Mouse (Mus musculus): ENCODE results near the gene Baz2a. TPM values are rescaled to one million over a fixed set of nuclear protein-coding genes. Genes with fewer than 3 reads are reported as not detected.

Gene Baz2a
- polyA plus RNA-seq (2021; fragmentation: Nextera tagmentation), result 4.0 and 4.7 TPM in 2 replicates
- long read RNA-seq, experiment 1, partial matches to known transcripts, result 8 of 16 reads
- long read RNA-seq, experiment 1, other reads (novel, unspliced or antisense), result 8 of 16 reads
- long read RNA-seq, experiment 2, partial matches to known transcripts, result 6 of 19 reads
- long read RNA-seq, experiment 2, other reads (novel, unspliced or antisense), result 13 of 19 reads

GRCm38 (mm10) chr10:128091564-128092505, at the start of gene Baz2a:
Gene Baz2a, plus strand, starts transcription at chr10:128091577.

GRCm38 (mm10) chr10:128058601-128059151, 32.7 kb upstream of the Baz2a start, which contains the start of gene Ptges3:
Gene Ptges3, plus strand, starts transcription at chr10:128058954.

GRCm38 (mm10) chr10:128082880-128083421, 8.4 kb upstream of the Baz2a start, which contains the start of gene Atp5b:
Gene Atp5b, plus strand, starts transcription at chr10:128083273.

Small RNA genes lying within 50 kb of the gene (microRNA-seq; reads per million reads assigned to microRNA genes)
- 5.4 reads per million, percentile 19 among the genes with 10 or more reads in this experiment for gene Mir677

Other genes starting within 250 kb of the Baz2a start
- not detected in 2 replicates for gene Rdh19, start 241.6 kb upstream of the Baz2a start, polyA plus RNA-seq (2021; fragmentation: Nextera tagmentation)
- gene Rdh16f2, start 225.1 kb upstream of the Baz2a start, polyA plus RNA-seq (2021; fragmentation: Nextera tagmentation), result not detected in 2 replicates
- not detected in 2 replicates for gene Rdh7, start 202.8 kb upstream of the Baz2a start, polyA plus RNA-seq (2021; fragmentation: Nextera tagmentation)
- gene Sdr9c7, start 193.1 kb upstream of the Baz2a start, polyA plus RNA-seq (2021; fragmentation: Nextera tagmentation), result not detected in 2 replicates
- gene Hsd17b6, start 84.0 kb upstream of the Baz2a start, polyA plus RNA-seq (2021; fragmentation: Nextera tagmentation), result not detected in 2 replicates
- gene Prim1, start 76.4 kb upstream of the Baz2a start, polyA plus RNA-seq (2021; fragmentation: Nextera tagmentation), result 7.8 and 8.5 TPM in 2 replicates
- gene Naca, start 56.0 kb upstream of the Baz2a start, polyA plus RNA-seq (2021; fragmentation: Nextera tagmentation), result 846 and 866 TPM in 2 replicates
- gene Ptges3, start 32.6 kb upstream of the Baz2a start, polyA plus RNA-seq (2021; fragmentation: Nextera tagmentation), result 201 and 217 TPM in 2 replicates
- gene Atp5b, start 8.3 kb upstream of the Baz2a start, polyA plus RNA-seq (2021; fragmentation: Nextera tagmentation), result 1,647 and 1,721 TPM in 2 replicates
- gene Rbms2, start 88.7 kb downstream of the Baz2a start, polyA plus RNA-seq (2021; fragmentation: Nextera tagmentation), result 2.6 and 2.7 TPM in 2 replicates
- gene Gls2, start 102.9 kb downstream of the Baz2a start, polyA plus RNA-seq (2021; fragmentation: Nextera tagmentation), result 10.9 and 11.5 TPM in 2 replicates
- 10.2 and 11.8 TPM in 2 replicates for gene Spryd4, start 120.2 kb downstream of the Baz2a start, polyA plus RNA-seq (2021; fragmentation: Nextera tagmentation)
- not detected in 2 replicates for gene Mip, start 134.3 kb downstream of the Baz2a start, polyA plus RNA-seq (2021; fragmentation: Nextera tagmentation)
- 2.3 and 4.9 TPM in 2 replicates for gene Timeless, start 140.5 kb downstream of the Baz2a start, polyA plus RNA-seq (2021; fragmentation: Nextera tagmentation)
- not detected in 2 replicates for gene Apon, start 162.5 kb downstream of the Baz2a start, polyA plus RNA-seq (2021; fragmentation: Nextera tagmentation)
- 0.11 TPM in 1 of 2 replicates, not detected in the other for gene Apof, start 177.1 kb downstream of the Baz2a start, polyA plus RNA-seq (2021; fragmentation: Nextera tagmentation)
- gene Stat2, start 179.0 kb downstream of the Baz2a start, polyA plus RNA-seq (2021; fragmentation: Nextera tagmentation), result 4.5 and 5.5 TPM in 2 replicates
- not detected in 2 replicates for gene Il23a, start 207.2 kb downstream of the Baz2a start, polyA plus RNA-seq (2021; fragmentation: Nextera tagmentation)
- 2.6 and 2.7 TPM in 2 replicates for gene Pan2, start 211.8 kb downstream of the Baz2a start, polyA plus RNA-seq (2021; fragmentation: Nextera tagmentation)
- 155 and 167 TPM in 2 replicates for gene Cnpy2, start 230.9 kb downstream of the Baz2a start, polyA plus RNA-seq (2021; fragmentation: Nextera tagmentation)
- gene Cs, start 246.2 kb downstream of the Baz2a start, polyA plus RNA-seq (2021; fragmentation: Nextera tagmentation), result 210 and 229 TPM in 2 replicates